Mouse (Mus musculus): ENCODE measurements around the gene Dock10. TPM values are rescaled to one million over a fixed set of nuclear protein-coding genes. Genes with fewer than 3 reads are reported as not detected.

Gene Dock10
- polyA plus RNA-seq, 2 experiments: 3.5 to 3.6 TPM

DNA sequence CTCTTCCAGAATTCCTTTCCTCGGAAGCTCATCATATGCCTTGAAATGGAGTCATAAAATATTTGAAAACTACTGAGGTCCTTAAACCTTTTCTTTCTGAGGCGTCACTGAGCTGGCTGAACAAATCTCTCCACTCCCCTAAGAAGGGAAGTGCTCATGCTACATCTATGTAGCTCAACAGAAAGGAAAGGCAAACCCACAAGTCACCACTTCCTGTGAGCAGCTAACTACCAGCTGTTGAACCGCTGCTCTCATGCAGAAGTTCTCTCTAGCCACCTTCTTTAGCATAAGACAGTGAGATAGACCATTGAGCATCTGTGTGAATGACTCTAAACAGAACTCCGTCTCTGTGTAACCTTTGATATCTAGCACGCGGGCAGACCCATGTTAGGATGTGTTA lies 93.2 kb downstream of the Dock10 start:
- Histone ChIP-seq H3K36me3 (replicated peaks; ENCODE audit: control insufficient read depth, insufficient read depth, low read depth) (no peaks in the 10 kb centered on the region), H3K9me3 (ENCODE audit: control insufficient read depth, low read length) (no peaks in the 10 kb centered on the region), H3K4me2 (ENCODE audit: low read depth) (no peak overlapping the region), H3K27me3 (ENCODE audit: control insufficient read depth, insufficient read depth, low read length) (no peaks in the 10 kb centered on the region), H3K4me1 (replicated peaks; ENCODE audit: control insufficient read depth in 2 of 2, insufficient read depth in 2 of 2, low read length in 1 of 2) (no peaks in the 10 kb centered on the region), H3K27ac (no peak overlapping the region), H3K4me3 (ENCODE audit: insufficient read depth in 1 of 2, low read depth in 2 of 2, low read length in 2 of 2) (0 out of 4 replicates have a peak overlapping the region, but pooled peaks of 1 of the 2 experiments have one; percentile 10), H3K9ac (replicated peaks) (no peak overlapping the region)
- ATAC-seq (ENCODE audit: insufficient read depth) (no peak), DNase-seq (ENCODE audit: low read depth in 3 of 3, low spot score in 3 of 3) (peak in 1 of 3 experiments; percentile 19)
- WGBS (ENCODE audit: insufficient replicate concordance): 28% methylated on average over 6 of the region's 6 CpGs
- TF ChIP-seq EP300 (IDR thresholded peaks at IDR 0.05; ENCODE audit: low read depth) (no peak), CTCF (IDR thresholded peaks at IDR 0.05; ENCODE audit: low read depth) (no peak)

- WGBS (ENCODE audit: insufficient replicate concordance): 43% methylated on average over 11 of the region's 11 CpGs
- Histone ChIP-seq H3K27me3 (ENCODE audit: control insufficient read depth, insufficient read depth, low read length) (no peaks in the 10 kb centered on the region), H3K36me3 (replicated peaks; ENCODE audit: control insufficient read depth, insufficient read depth, low read depth) (no peaks in the 10 kb centered on the region), H3K4me2 (ENCODE audit: low read depth) (no peak overlapping the region), H3K4me1 (replicated peaks; ENCODE audit: control insufficient read depth in 2 of 2, insufficient read depth in 2 of 2, low read length in 1 of 2) (no peaks in the 10 kb centered on the region), H3K27ac (no peak overlapping the region), H3K4me3 (ENCODE audit: insufficient read depth in 1 of 2, low read depth in 2 of 2, low read length in 2 of 2) (no peak overlapping the region), H3K9ac (replicated peaks) (no peak overlapping the region), H3K9me3 (ENCODE audit: control insufficient read depth, low read length) (no peaks in the 10 kb centered on the region)
- ATAC-seq (ENCODE audit: insufficient read depth) (no peak), DNase-seq (ENCODE audit: low read depth in 3 of 3, low spot score in 3 of 3) (no peak)
- TF ChIP-seq EP300 (IDR thresholded peaks at IDR 0.05; ENCODE audit: low read depth): no peak
- no peak for TF ChIP-seq CTCF (IDR thresholded peaks at IDR 0.05; ENCODE audit: low read depth)
These were observed 96.6 kb downstream of the Dock10 start for GRCm38 (mm10) chr1:80661506-80662402.

DNA sequence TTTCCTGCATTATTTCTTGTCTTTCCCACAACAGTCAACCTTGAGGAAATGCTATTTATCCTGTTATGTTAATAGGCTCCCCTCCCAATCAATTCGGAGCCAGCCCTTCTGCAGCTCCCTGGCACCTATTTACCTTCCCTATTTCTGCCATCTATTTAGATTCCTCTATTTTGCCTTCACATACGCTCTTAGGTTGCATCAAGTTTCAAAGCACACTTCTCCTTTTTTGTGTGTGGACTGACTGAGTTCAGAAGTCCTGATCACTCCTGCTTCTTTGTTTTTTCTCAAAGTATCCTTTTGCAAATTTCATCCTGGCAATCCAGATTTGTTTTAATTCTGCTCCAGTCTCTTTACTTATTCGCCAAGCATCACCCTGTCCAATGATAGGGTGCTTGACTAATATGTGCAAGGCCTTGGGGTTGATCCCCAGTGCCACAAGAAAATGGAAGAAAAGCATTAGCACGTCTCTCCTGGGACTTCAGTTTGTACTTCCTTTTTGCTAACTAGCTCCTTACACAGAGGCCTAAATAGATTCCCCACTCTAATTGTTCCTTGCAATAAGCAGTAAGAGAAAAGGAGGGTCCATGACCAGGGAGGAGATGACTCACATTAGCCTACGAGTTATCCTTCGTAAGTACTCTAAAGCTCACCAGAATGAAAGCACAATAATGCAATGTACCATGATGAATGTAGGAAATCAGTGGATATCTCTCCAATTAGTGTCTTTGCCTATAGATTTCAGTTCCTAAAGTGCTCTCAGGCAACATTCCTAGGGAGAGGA lies 98.7 kb downstream of the Dock10 start:
- ATAC-seq (ENCODE audit: insufficient read depth): no peak
- no peak for DNase-seq (ENCODE audit: low read depth in 3 of 3, low spot score in 3 of 3)
- H3K4me3 ChIP-seq (ENCODE audit: insufficient read depth in 1 of 2, low read depth in 2 of 2, low read length in 2 of 2): no peak overlapping the region
- WGBS (ENCODE audit: insufficient replicate concordance): 58% methylated on average over 6 of the region's 6 CpGs
- no peak overlapping the region for H3K27ac ChIP-seq
- no peaks in the 10 kb centered on the region for H3K4me1 ChIP-seq (replicated peaks; ENCODE audit: control insufficient read depth in 2 of 2, insufficient read depth in 2 of 2, low read length in 1 of 2)
- no peaks in the 10 kb centered on the region for H3K27me3 ChIP-seq (ENCODE audit: control insufficient read depth, insufficient read depth, low read length)
- H3K36me3 ChIP-seq (replicated peaks; ENCODE audit: control insufficient read depth, insufficient read depth, low read depth): no peaks in the 10 kb centered on the region
- no peak overlapping the region for H3K9ac ChIP-seq (replicated peaks)
- H3K9me3 ChIP-seq (ENCODE audit: control insufficient read depth, low read length): no peaks in the 10 kb centered on the region
- no peak overlapping the region for H3K4me2 ChIP-seq (ENCODE audit: low read depth)
- no peak for TF ChIP-seq CTCF (IDR thresholded peaks at IDR 0.05; ENCODE audit: low read depth)
- no peak for TF ChIP-seq EP300 (IDR thresholded peaks at IDR 0.05; ENCODE audit: low read depth)

GRCm38 (mm10) chr1:80656389-80656788 lies 101.9 kb downstream of the Dock10 start:
- no peaks in the 10 kb centered on the region for H3K9me3 ChIP-seq (ENCODE audit: control insufficient read depth, low read length)
- H3K27me3 ChIP-seq (ENCODE audit: control insufficient read depth, insufficient read depth, low read length): no peaks in the 10 kb centered on the region
- ATAC-seq (ENCODE audit: insufficient read depth): no peak
- H3K4me1 ChIP-seq (replicated peaks; ENCODE audit: control insufficient read depth in 2 of 2, insufficient read depth in 2 of 2, low read length in 1 of 2): no peaks in the 10 kb centered on the region
- TF ChIP-seq EP300 (IDR thresholded peaks at IDR 0.05; ENCODE audit: low read depth): no peak
- no peak for TF ChIP-seq CTCF (IDR thresholded peaks at IDR 0.05; ENCODE audit: low read depth)
- no peak overlapping the region for H3K9ac ChIP-seq (replicated peaks)
- H3K4me3 ChIP-seq (ENCODE audit: insufficient read depth in 1 of 2, low read depth in 2 of 2, low read length in 2 of 2): no peak overlapping the region
- H3K36me3 ChIP-seq (replicated peaks; ENCODE audit: control insufficient read depth, insufficient read depth, low read depth): no peaks in the 10 kb centered on the region
- no peak for DNase-seq (ENCODE audit: low read depth in 3 of 3, low spot score in 3 of 3)
- no peak overlapping the region for H3K27ac ChIP-seq
- 67% methylated on average over 2 of the region's 2 CpGs for WGBS (ENCODE audit: insufficient replicate concordance)
- H3K4me2 ChIP-seq (ENCODE audit: low read depth): no peak overlapping the region

- Histone ChIP-seq H3K27me3 (ENCODE audit: control insufficient read depth, insufficient read depth, low read length) (no peaks in the 10 kb centered on the region), H3K36me3 (replicated peaks; ENCODE audit: control insufficient read depth, insufficient read depth, low read depth) (no peaks in the 10 kb centered on the region), H3K4me2 (ENCODE audit: low read depth) (no peak overlapping the region), H3K4me3 (ENCODE audit: insufficient read depth in 1 of 2, low read depth in 2 of 2, low read length in 2 of 2) (no peak overlapping the region), H3K9me3 (ENCODE audit: control insufficient read depth, low read length) (no peaks in the 10 kb centered on the region), H3K4me1 (replicated peaks; ENCODE audit: control insufficient read depth in 2 of 2, insufficient read depth in 2 of 2, low read length in 1 of 2) (no peaks in the 10 kb centered on the region), H3K27ac (no peak overlapping the region), H3K9ac (replicated peaks) (no peak overlapping the region)
- WGBS (ENCODE audit: insufficient replicate concordance): 38% methylated on average over 1 of the region's 1 CpGs
- TF ChIP-seq CTCF (IDR thresholded peaks at IDR 0.05; ENCODE audit: low read depth): peak; percentile 37; the same call in 1 of the 2 replicates
- TF ChIP-seq EP300 (IDR thresholded peaks at IDR 0.05; ENCODE audit: low read depth): no peak
- DNase-seq (ENCODE audit: low read depth in 3 of 3, low spot score in 3 of 3) (no peak), ATAC-seq (ENCODE audit: insufficient read depth) (no peak)
These were observed 102.5 kb downstream of the Dock10 start for GRCm38 (mm10) chr1:80655854-80656253.
